Mouse (Mus musculus) B cell, adult 62 days (primary cell): Measurements from ENCODE around the gene Ddx3y. TPM values are rescaled to one million over a fixed set of nuclear protein-coding genes. Genes with fewer than 3 reads are reported as not detected.

ENCODE experiments used
- total RNA-seq: library from RNA; stranded (reverse); gene quantifications from 4 replicates; pipeline ENCODE4 v1.2.4, GENCODE M21; 2023

Ddx3y gene
- 136 to 163 TPM (median 150 TPM) in 4 replicates for total RNA-seq

DNA sequence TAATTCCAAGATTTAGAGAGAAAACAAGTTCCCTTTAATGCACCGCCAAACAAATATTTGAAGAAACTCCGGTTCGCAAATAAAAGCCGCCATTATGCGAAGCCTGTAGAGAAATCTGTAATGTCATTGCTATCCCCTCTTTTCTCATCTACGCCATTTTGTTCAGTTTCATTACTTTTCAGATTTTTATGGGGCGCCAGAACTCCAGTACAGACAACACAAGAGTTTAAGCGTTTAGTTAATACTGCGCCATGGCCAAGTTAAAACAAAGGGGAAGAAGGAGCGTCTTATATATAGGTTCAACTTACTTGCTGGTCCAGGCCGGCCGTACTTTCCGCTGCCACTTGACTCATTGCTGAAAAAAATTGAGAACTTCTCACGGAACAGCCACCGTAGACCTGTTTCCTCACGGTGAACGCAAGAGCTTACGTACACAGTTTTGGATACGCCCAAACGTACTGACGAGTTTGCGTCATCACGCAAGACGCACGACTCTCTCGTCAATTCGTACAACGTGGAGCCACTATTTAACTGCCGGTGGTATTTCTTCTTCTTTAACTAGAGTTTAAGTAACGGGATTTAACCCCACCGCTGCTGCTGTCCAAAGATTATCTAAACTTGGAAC, at the start of gene Ddx3y:
Ddx3y (minus strand) TSS at position 459 of the 625 bp plus-strand sequence.

DNA sequence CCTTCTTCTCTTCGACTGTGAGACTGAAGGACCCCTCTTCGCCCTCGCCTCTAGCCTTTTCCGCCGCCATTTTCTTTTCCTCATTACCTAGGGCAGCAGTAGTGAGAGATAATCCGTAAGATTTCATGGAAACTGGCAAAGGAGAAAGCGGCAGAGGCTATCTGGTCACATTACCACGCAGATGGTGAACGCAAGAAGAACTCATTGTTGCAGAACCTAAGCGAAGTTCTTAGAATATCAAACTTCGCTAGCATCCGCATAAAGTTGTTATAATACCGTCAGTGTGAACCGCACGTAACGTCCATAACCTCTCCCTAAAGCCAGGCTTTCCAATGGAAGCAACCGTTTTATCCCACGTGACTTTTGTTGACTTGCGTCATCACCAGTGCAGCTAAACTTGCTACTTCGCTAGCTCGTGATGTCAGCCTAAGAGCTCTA, 41.0 kb downstream of the Ddx3y start, which contains the start of gene Uty:
Uty (minus strand) TSS at position 334 of the 438 bp plus-strand sequence.

Other genes starting within 250 kb of the Ddx3y start
- 48.9 to 60.0 TPM (median 51.1 TPM) in 4 replicates for gene Uty, start 40.9 kb downstream of the Ddx3y start, total RNA-seq
- gene Usp9y, start 173.2 kb upstream of the Ddx3y start, total RNA-seq: not detected in 4 replicates